Mouse (Mus musculus) liver, embryonic 14.5 days (tissue): ENCODE measurements around the gene Dnm1.

Experiments
- CTCF ChIP-seq: IDR thresholded peaks from 2 replicates; pipeline ENCODE4 v1.5.1; 2016; ENCODE audit warnings: antibody characterized with exemption, low read depth, control low read depth
- EP300 ChIP-seq: IDR thresholded peaks from 2 replicates; pipeline ENCODE4 v1.6.1; 2016; ENCODE audit warnings: antibody characterized with exemption, low read depth

DNA sequence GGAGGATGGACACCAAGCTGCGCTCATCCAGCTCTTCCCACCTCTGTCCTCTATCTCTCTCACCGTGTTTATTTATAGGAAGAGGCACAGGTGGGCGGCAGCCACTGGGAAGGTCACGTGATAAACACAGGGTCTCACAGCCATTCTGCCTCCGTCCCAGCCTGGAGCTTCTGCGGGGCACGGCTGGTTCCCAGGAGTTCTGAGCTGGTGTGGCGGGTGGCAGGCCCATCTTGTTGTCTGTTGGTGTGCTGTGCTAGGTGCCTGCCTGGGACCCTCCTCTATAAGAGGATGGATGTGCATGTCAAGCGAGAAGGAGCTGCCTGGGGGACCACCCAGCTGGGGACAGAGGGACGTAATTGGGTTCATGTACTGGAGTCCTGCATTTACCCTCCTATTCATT lies 5.2 kb upstream of the Dnm1 start:
- TF ChIP-seq CTCF (no peak), EP300 (no peak)
